8 mouse cellular contexts compared by ENCODE assay signal in genomic region chr17:31793521-31793920, GRCm38 (mm10).
DNase-seq lines count a peak whose midpoint lies in the region; ATAC-seq and TF ChIP-seq lines count a peak whose summit lies in the region.

No protein-coding gene starts in this region.

- no peak for TF ChIP-seq EP300 in lung, postnatal 0 days (IDR thresholded peaks at IDR 0.05)

- TF ChIP-seq CTCF in brain, embryonic 14.5 days (IDR thresholded peaks at IDR 0.05; ENCODE audit: borderline replicate concordance, extremely low read depth, insufficient read depth, insufficient read length), result no peak
- no peak for TF ChIP-seq CTCF in lung, postnatal 0 days (IDR thresholded peaks at IDR 0.05)

- H3K4me3 ChIP-seq in lung, postnatal 0 days (ENCODE audit: low read depth, low read length), result no peak overlapping the region

- no peaks in the 10 kb centered on the region for H3K9me3 ChIP-seq in lung, postnatal 0 days (ENCODE audit: low read length)

- whole genome bisulfite sequencing in lung, postnatal 0 days, result 44% methylated on average over 10 of the region's 10 CpGs

- H3K4me2 ChIP-seq in lung, postnatal 0 days (replicated peaks; ENCODE audit: low read depth, low read length), result no peak overlapping the region

- H3K36me3 ChIP-seq in lung, postnatal 0 days (ENCODE audit: insufficient read depth, low read length), result no peaks in the 10 kb centered on the region

- ATAC-seq in hematopoietic stem cell, adult 5-6 weeks (replicated peaks in 1 of 2; ENCODE audit: insufficient read depth in 1 of 2, low FRiP score in 2 of 2, low TSS enrichment in 1 of 2, low read depth in 1 of 2, poor library complexity in 2 of 2, severe bottlenecking in 2 of 2), result peak; percentile 76
- ATAC-seq in lung, postnatal 0 days, result peak; percentile 66
- ATAC-seq in erythroid progenitor cell, adult 5-6 weeks (replicated peaks; ENCODE audit: low FRiP score, poor library complexity, severe bottlenecking), result no peak

- 0 out of 2 replicates have a peak overlapping the region, but pooled peaks have one; percentile 51 for H3K27ac ChIP-seq in lung, postnatal 0 days (ENCODE audit: low read length)

- TF ChIP-seq POLR2A in brain, embryonic 14.5 days (IDR thresholded peaks at IDR 0.05; ENCODE audit: borderline replicate concordance, extremely low read depth, insufficient read depth, insufficient read length, poor library complexity, severe bottlenecking), result no peak

- H3K4me1 ChIP-seq in lung, postnatal 0 days (ENCODE audit: insufficient read depth, low read depth, low read length), result peaks cover 10% of the 10 kb centered on the region; the same call in 1 of the 2 replicates

- no peaks in the 10 kb centered on the region for H3K27me3 ChIP-seq in lung, postnatal 0 days (replicated peaks; ENCODE audit: insufficient read depth, low read length)

- no peak overlapping the region for H3K9ac ChIP-seq in lung, postnatal 0 days (replicated peaks; ENCODE audit: low read depth)

- peak; percentile 28 for DNase-seq in embryo, embryonic 11 days
- DNase-seq in embryo, embryonic 10.5 days (ENCODE audit: low spot score), result no peak
- DNase-seq in brain, embryonic 14.5 days (ENCODE audit: low read depth), result peak; percentile 76
- peak; percentile 88 for DNase-seq in lung, postnatal 0 days (ENCODE audit: low spot score)
- no peak for DNase-seq in cerebellum, adult 9-10 months
- DNase-seq in thymus, postnatal 14 days, result no peak

Comparison
In these comparisons a context has a peak if more than half of its experiments do, and no peak if none do; other contexts are left out.
1. DNase-seq: peak in embryo, embryonic 11 days (single experiment), brain, embryonic 14.5 days (single experiment) and lung, postnatal 0 days (single experiment); none in embryo, embryonic 10.5 days (single experiment), cerebellum, adult 9-10 months (single experiment) and thymus, postnatal 14 days (single experiment).